Mouse (Mus musculus): ENCODE data around the gene Dock9.
"Not testable (repeated sequence)": the region's sequence is repeated elsewhere in the genome, so short reads cannot be mapped to it uniquely, and the experiment has no call there.

Gene Dock9

DNA sequence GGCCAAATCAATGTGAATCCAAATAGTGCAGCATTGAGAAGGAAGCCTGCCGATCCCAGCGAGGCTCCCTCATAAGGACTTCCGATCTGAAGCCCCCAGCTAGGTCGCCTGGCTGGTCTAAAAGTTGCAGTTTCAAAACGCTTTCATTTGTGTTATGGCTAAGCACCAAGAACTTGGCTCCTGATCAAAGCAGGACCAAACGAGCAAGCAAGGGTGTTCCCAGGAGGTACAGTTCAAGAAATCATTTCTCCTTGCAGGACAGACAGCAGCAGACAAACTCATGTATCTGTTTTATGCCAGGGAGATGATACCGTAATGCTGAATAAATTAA, 99.1 kb downstream of the Dock9 start:
- no peak for DNase-seq (ENCODE audit: low spot score in 2 of 2)

DNA sequence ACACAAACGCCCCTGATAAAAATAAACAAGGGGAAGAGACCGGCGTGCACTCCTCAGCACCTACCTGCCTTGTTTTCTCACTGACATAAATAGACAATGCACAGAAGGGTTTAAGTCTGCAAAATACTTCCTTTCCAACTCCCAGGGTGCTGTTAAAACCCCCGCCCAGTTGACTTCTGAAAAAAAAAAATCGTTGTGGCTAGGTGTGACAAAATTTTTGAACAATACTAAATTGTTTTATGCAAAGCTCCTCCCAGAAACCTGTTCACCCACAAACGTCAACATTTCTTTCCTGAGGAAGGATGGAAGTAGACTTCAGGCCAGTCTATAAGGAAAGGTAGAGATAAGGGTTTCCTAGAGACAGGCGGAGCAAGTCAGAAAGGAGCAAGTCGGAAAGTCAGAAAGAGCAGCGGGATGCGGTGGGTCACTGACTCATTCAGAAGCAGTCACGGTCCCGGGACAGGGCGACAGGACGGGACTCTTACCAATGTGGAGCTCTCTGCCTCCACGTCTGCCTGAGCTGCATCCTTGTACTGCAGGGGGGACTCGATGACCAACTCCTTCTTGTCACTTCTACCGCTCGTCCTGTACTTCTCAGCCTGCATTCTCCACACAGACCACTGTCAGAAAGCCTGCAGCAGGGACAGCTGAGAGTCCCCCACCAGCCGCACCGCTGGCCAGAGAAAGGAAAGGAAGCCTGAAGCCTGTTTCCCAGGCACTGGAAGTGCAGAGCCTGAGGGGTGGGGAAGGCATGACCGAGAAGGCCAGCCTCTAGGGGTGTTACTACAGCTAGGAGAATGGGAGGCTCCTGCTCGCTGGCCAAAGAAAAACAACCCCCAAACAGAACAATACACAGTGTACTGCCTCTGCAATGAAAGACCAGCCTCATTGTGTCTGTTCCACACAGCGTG, 99.7 kb downstream of the Dock9 start:
- no peak for DNase-seq (ENCODE audit: low spot score in 2 of 2)

DNA sequence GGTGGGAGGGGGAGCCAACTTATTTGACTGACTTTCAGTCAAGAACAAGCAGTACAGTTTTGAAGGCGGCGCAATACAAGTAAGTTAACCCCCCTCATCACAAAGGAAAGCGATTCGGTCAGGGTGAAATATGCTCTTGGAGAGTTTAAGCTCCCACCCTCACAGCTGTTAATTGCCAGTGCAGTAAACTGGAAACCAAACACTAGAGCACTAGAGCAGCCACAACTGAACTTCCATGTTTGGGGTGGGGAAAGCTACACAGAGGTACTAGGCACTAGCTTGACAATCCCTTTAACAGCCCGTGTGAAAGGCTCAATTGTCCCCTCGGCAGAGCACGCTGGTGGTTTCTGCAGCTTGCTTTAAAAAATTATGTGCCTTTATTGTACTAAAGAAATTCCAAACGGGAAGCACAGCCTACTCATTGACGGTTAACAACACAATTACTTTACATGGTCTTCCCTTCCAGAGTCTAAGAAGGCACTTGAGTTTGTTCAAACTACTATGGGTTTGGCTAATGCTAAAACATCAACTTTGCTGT, 100.4 kb downstream of the Dock9 start:
- no peak for DNase-seq (ENCODE audit: low spot score in 2 of 2)

DNA sequence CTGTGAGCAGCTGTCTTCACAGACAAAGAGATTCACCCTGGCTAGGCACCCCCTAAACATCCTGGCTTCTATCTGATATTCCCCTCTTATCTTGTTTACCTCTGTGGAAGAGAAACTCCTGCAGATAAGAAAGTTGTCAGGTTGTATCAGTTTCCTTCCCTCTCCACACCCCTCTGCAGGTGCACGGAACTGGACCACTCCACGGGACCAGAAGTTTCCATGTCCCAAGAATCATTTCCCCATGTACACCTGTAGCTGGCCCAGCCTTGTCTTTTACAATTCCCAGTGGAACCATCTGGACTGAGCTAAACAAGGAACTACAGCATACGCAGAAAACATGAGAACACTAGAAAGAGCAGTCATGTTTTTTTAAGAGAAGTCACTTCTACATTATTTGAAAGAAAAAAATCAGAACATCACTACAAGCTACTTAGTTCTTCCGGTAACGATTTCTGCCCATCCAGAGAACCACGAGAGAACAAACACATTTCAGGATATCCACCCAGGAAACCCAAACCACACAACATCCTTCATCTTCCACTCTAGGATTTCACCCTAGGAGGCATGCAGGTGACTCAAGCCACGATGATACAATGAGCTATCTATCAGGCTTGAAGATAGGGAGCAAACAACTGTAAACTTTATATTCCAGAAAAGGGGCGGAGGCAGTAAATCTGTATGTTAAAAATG, 101.1 kb downstream of the Dock9 start:
- DNase-seq (ENCODE audit: low spot score in 2 of 2), result no peak

DNA sequence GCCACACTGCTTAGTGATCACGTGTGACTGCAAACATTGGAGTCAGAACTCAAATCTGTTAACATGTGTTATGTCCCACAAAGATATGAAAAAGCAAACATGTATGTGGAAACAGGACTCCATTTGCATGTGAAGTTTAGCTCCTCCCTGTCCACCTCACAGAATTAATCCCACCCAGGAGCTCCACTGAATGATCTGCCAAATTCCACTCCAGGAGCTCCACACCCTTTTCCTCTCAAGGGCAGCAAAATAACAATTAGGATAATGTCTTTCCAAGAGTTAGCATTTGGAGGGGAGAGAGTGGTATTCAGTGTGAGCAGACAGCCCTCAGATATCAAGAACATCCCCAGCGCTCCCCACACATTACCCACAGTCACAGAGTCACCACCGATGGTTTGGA, 102.9 kb downstream of the Dock9 start:
- no peak for DNase-seq (ENCODE audit: low spot score in 2 of 2)

DNA sequence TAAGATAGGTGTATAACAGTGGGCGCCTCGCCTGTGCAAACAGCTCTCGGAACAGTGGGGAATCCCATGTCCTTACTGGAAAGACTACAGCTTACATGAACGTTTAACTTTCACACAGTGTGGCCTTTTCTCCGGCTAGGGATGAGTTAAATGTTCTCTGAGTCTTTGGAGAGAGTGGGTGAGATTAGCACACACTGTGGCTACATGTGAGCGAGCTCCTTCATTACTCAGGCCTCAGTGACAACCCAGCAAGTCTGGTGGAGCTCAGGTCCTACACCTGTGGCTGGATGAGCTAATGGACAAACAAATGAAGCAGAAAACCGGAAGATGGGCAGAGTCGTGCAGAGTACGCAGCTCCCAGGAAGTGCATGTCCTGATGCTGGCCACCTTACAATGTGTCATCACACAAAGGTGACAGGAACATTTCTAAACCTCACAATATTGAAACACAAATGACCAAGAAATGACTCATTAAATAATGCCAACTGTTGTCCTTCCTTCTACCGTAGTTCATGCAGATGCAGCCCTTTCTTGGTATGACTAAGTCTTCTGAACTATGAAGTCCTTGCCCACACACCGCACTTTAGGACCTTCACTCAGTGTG, 103.5 kb downstream of the Dock9 start:
- no peak for DNase-seq (ENCODE audit: low spot score in 2 of 2)

DNA sequence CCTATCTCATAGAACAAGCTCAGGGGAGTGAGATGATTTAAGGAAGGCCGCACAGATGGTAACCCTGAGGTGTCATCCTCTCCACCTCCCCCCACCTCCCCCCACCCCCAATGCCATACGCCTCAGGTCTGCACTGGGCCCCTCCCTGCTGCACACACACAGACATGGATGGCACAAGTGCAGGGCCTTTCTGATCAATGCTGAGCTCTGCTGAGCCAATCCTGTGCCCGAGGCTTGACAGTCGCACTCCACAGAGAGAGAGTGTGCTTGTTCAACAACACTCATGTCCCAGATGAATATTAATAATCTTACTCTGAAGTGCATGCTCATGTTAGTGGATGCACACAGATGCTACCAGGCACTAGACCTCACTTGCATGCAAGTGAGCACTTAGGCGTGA, 108.0 kb downstream of the Dock9 start:
- not testable (repeated sequence) for DNase-seq (ENCODE audit: low spot score in 2 of 2)

DNA sequence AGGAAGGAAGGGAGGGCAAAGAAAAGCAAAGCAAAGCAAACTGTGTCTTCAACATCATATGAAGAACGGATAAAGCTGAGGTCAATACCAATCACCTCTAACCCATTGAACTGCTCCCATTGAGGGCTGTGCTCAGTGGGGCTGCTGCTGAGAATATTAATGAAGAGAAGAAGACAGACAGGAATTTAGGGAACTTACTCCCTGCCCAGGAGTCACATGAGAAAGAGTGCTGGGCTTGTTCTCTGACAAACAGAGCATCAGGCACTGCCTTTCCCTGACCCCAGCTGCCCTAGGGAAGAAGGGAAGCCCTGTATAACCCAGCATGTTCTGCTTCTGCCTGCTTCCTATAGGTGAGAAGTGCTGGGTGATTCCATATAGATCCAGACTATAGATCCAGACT, 109.5 kb downstream of the Dock9 start:
- no peak for DNase-seq (ENCODE audit: low spot score in 2 of 2)

DNA sequence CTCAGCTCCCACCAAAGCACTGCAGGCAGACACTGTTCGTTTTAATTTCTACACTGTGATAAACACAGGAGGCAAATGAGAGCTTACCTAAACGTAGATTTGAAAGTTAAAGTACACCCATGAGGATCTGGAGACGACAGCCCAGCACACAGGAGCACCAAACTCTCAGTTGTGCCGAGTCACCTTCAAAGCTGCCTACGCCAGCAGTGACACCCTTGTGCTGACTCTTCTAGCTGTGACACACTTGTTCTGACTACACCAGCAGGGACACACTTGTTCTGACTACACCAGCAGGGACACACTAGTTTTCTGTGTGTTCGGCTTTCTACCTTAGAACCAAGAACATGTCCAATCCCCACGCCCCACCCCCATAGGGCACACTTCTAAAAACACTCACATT, 110.4 kb downstream of the Dock9 start:
- no peak for DNase-seq (ENCODE audit: low spot score in 2 of 2)

DNA sequence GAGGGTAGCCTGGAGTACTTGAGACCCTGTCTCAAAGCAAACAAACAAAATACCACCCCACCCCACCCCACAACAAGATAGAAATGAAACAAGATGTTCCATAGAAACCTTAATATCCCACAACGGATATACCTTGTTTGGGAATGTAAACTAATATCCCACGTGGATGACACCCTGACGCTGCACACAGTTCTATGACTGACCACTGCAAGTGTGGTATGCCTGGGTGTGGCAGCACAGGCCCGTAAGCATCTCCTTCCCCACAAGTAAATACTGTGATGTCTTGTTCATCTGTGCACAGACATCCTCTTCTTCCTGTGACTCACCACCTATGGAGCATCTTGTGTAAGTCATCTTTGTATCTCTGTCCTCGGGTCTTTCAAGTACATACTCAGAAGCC, 118.7 kb downstream of the Dock9 start:
- DNase-seq (ENCODE audit: low spot score in 2 of 2), result no peak

DNA sequence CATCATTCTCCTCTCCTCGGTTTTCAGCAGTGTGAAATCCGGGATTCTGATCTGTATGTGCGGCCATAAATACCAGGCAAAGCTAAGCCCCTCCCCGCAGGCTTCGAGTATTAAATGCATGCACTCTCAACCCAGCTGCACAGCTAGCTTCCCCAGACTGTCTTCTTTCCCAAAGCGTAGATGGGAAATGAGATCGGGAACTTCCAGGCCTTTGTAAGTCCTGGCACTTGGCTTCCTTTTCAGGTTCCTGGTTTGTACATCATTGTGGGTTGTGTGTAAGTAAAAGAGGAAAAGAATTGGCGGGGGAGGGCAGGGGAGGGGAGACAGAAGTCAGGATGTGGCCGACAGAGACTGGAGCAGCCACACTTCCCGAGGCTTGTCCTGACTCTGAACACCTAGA, 119.2 kb downstream of the Dock9 start:
- DNase-seq (ENCODE audit: low spot score in 2 of 2), result no peak

DNA sequence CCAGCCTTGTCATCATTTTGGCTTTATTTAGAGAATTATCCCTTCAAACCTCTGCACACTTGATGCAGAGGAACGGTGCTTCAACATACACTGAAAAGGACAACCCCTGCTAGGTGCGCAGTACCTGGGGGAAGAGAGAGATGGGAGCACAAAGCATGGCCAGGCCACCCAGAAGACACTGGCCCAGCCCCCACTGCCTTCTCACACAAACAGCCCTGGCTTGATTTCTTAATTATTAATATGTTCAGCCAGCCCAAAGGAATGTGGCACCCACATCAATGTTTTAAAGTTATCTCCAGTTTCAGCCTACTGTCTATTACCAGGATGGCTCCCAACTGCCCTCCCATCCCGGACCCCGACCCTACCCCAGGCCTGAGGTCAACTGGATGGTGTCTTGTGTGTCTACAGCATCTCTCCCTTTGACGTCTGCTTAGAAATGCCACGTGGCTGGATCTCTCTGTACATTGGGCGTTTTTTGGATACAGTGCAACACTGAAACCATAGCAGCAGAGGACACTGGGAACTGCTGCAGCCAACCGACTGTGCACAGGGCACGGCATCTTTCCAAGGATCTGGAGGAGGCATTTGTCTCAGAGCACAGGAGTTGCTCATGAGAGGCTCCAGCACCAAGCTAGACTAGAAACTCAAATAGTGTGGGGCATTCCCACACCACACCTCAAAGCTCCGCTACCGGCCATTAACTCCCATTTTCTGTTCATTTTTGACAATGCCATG, 120.9 kb downstream of the Dock9 start:
- DNase-seq (ENCODE audit: low spot score in 2 of 2), result no peak

DNA sequence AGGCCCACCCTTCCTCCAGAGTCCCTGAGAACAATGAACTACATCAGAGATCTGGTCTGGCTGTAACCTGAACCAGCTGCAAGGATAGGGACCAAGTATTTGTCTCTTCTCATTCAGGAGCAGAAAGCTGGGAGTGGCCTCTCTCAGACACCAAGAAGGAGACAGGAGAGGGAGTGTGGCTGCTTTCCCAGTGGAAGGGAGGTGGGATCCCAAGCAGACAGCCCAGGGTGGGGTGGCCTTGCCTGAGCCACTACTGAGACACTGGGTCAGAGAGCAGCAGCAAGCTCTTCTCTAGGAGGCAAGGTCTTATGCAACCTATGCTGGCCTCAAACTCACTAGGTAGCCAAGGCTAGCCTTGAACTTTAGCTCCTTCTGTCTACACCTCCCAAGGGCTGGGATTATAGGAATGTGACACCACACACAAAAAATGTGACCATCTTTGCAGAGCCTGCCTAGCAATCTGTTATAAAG, 121.5 kb downstream of the Dock9 start:
- no peak for DNase-seq (ENCODE audit: low spot score in 2 of 2)

DNA sequence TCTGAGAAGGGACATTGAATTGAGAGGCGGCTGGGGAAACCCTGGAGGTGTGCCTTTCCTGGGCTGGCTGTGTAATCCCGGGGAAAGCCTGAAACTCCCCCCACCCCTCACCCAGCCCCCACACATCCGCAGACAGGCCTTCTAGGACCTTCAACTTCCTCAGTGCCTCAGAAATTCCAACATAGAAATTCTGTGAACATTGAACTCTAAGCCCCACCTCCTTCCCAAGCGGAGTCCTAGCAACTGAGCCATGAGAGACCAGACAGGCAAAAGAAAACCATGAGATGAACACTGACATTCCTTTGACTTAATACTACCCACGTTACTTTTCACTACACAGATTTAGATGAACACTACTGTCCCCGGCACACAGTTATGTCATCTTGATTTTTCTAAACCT, 122.1 kb downstream of the Dock9 start:
- DNase-seq (ENCODE audit: low spot score in 2 of 2), result no peak

DNA sequence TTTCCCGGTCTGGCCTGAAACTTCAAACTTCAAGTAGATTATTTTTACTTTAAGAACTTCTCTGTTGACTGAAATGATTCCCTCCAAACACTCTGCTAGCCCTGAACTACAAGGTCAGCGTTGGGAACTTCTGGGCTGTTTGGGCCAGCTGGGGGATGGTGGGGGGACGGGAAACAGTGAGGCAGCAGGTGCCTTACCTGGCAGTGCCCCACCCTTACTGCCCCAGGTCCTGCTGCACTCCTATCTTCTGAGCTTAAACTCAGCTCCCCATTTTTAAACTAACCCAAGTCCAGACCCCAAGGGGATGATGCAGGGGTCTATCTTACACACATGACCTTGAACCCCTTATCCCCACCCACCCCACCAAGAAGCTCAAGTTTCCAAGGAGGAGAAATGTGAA, 122.5 kb downstream of the Dock9 start:
- no peak for DNase-seq (ENCODE audit: low spot score in 2 of 2)

DNA sequence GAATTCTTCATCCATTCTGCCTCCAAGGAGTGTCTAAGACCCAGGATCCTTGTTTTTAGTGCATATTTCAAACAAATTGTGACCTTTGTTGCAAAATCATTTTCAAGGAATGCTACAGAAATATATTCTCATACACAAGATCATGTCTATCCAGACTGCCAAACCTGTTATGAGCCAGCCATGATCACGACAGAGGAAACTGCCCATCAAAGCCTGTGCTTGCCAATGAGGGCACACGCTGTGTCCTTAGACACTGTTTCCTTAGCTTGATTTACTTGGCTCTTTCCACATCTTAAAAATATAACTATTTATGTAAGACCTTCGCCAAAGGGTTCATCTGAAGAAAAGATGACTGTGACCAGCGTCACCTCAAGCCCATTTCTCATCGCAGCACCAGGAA, 127.6 kb downstream of the Dock9 start:
- no peak for DNase-seq (ENCODE audit: low spot score in 2 of 2)

DNA sequence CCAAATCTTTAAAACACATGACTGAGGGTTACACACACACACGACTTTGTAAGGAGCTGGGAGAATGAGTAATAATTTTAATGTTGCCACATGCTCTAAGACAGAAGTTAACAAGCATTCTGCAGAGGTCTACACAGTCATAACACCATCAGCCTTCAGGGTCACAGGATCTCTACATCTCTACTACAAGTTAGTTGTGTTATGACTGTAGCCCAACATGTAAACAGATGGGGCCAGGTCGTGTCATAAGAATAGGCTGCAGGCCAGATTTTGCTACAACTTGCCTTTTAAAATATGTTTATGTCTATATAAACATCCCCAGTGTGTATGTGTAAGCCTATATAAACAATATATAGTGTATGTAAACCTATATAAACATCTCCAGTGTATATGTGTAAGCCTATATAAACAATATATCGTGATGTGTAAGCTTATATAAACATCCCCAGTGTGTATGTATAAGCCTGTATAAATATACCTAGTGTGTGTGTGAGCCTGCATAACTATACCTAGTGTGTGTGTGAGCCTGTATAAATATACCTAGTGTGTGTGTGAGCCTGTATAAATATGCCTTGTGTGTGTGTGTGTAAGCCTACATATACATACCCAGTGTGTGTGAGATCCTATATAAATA, 130.9 kb downstream of the Dock9 start:
- DNase-seq (ENCODE audit: low spot score in 2 of 2), result no peak

DNA sequence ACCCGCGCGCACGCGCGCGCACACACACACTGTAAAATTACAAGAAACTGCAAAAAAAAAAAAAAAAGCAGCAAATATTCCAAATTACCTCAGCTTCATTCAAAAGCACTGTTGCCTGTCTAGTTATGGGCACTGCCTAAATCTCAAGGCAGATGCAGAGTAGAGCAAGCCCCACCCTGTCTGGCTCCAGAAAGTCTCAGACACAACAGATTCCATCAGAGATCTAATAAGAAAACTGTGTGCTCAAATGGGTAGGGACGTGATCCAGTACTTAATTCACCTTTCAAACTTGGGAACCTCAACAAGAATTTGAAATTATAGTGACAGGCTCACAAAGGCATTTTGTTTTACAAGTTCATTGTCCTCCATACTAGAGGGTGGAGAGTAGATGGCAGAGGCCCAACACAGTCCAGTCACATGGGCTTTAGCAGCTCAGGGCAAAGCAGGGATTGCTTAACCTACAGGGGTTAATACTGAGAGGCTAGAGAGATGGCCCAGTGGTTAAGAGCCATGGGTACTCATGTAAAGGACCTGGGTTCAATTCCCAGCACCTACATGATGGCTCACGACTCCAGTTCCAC, 131.9 kb downstream of the Dock9 start:
- no peak for DNase-seq (ENCODE audit: low spot score in 2 of 2)

DNA sequence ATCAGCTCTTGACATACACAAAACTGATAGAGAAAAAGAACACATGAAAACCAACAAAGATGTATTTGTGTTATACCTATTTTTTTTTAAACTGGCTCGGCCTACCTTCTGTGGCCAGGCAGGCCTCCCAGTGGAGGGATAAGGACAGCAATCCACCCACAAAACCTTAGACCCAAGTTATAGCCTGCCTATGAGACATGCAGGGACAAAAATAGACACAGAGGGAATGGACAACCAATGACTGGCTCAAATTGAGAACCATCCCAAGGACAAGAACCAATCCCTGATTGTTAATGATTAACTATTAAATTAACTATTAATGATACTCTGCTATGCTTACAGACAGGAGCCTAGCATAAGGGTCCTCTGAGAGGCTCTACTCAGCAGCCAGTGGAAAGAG, 133.7 kb downstream of the Dock9 start:
- no peak for DNase-seq (ENCODE audit: low spot score in 2 of 2)

DNA sequence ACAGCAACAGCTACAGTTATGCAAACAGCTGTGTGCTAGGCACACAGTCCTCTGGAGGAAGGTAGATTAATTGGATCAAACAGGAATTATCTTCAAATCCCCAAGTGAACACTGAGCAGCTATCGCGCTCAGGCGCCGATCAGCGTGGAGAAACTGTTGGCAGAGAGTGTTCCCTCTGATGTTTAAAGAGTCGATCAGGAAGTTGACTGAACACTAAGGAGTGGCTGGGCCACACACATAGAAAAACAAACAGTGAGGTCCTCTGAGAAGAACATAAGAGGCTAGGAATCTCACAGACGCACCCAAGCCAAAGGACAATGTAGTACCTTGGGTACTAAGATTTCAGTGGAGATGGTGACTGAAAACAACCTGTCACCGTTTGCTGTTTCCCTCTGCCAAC, 136.7 kb downstream of the Dock9 start:
- no peak for DNase-seq (ENCODE audit: low spot score in 2 of 2)

Data from natural killer cell, adult 2 months (primary cell).